Mouse (Mus musculus) MEL (cell line): ENCODE measurements around the gene Slc25a25. TPM values are rescaled to one million over a fixed set of nuclear protein-coding genes. Genes with fewer than 3 reads are reported as not detected.

Experiments used
- DNase-seq: peaks from one replicate; pipeline ENCODE4 v3.0.0; 2011; ENCODE audit warnings: low read depth, low spot score
- H3K27ac ChIP-seq: 2 replicates; pipeline ENCODE4 v1.5.1; 2012; ENCODE audit warnings: low read depth, mild to moderate bottlenecking, control low read depth, low read length, moderate library complexity; ENCODE audit not compliant: control insufficient read depth
- H3K27me3 ChIP-seq, 2 experiments: fragments of 150-350 bp in 1 of 2; sonication (generic) in 1 of 2; 2 replicates each; pipeline ENCODE4 v1.6.1; 2012; ENCODE audit warnings: low read length in 2 of 2, mild to moderate bottlenecking in 2 of 2, improper control_type of control experiment in 1 of 2, moderate library complexity in 1 of 2; ENCODE audit not compliant: insufficient read depth in 2 of 2, control insufficient read depth in 1 of 2
- H3K36me3 ChIP-seq, 2 experiments: 2 replicates each; pipeline ENCODE4 v1.6.1; 2012 to 2014; ENCODE audit warnings: low read length in 2 of 2, improper control_type of control experiment in 1 of 2, inconsistent platforms in 1 of 2, mild to moderate bottlenecking in 1 of 2; ENCODE audit not compliant: insufficient read depth in 2 of 2, control insufficient read depth in 1 of 2
- H3K4me1 ChIP-seq, 2 experiments: fragments of 150-350 bp in 1 of 2; sonication (generic) in 1 of 2; 2 replicates each; pipeline ENCODE4 v1.6.1; 2012; ENCODE audit warnings: low read length in 2 of 2, improper control_type of control experiment in 1 of 2, mild to moderate bottlenecking in 1 of 2; ENCODE audit not compliant: insufficient read depth in 2 of 2, control insufficient read depth in 1 of 2
- H3K4me3 ChIP-seq, 2 experiments: fragments of 150-350 bp in 1 of 2; sonication (generic) in 1 of 2; 2 replicates each; pipeline ENCODE4 v1.5.1; 2012; ENCODE audit warnings: low read depth in 2 of 2, low read length in 2 of 2, mild to moderate bottlenecking in 2 of 2, moderate library complexity in 2 of 2, control low read depth in 1 of 2, improper control_type of control experiment in 1 of 2; ENCODE audit not compliant: control insufficient read depth in 1 of 2, insufficient read depth in 1 of 2
- H3K79me2 ChIP-seq: 2 replicates; pipeline ENCODE4 v1.6.1; 2012; ENCODE audit warnings: mild to moderate bottlenecking, low read length, moderate library complexity; ENCODE audit not compliant: control insufficient read depth, poor library complexity, insufficient read depth
- H3K9ac ChIP-seq: 2 replicates; pipeline ENCODE4 v1.6.1; 2012; ENCODE audit warnings: low read depth, mild to moderate bottlenecking, control low read depth, low read length, moderate library complexity; ENCODE audit not compliant: control insufficient read depth, poor library complexity, severe bottlenecking
- H3K9me3 ChIP-seq: fragments of 150-350 bp; sonication (generic); replicated peaks from 2 replicates; pipeline ENCODE4 v1.6.1; 2012; ENCODE audit warnings: mild to moderate bottlenecking, low read length, improper control_type of control experiment, moderate library complexity; ENCODE audit not compliant: insufficient read depth
- BHLHE40 ChIP-seq: IDR thresholded peaks from 2 replicates; pipeline ENCODE4 v1.6.1; 2012; ENCODE audit warnings: low read depth, mild to moderate bottlenecking, inconsistent platforms, low read length, improper control_type of control experiment, borderline replicate concordance
- CHD1 ChIP-seq: IDR thresholded peaks from 2 replicates; pipeline ENCODE4 v1.6.1; 2012; ENCODE audit warnings: low read depth, mild to moderate bottlenecking, inconsistent platforms, low read length, improper control_type of control experiment
- CHD2 ChIP-seq: IDR thresholded peaks from 2 replicates; pipeline ENCODE4 v1.6.1; 2011; ENCODE audit warnings: low read length, improper control_type of control experiment
- CTCF ChIP-seq, 3 experiments: IDR thresholded peaks in 2 of 3; conservative IDR thresholded peaks in 1 of 3; 2 replicates each; pipeline ENCODE4 v1.5.1; 2011 to 2012; ENCODE audit warnings: low read length in 3 of 3, low read depth in 2 of 3, mild to moderate bottlenecking in 2 of 3, improper control_type of control experiment in 1 of 3, inconsistent platforms in 1 of 3, mixed read lengths in 1 of 3, moderate library complexity in 1 of 3; ENCODE audit not compliant: control insufficient read depth in 1 of 3, insufficient read depth in 1 of 3, poor library complexity in 1 of 3, severe bottlenecking in 1 of 3
- E2F4 ChIP-seq: IDR thresholded peaks from 2 replicates; pipeline ENCODE4 v1.6.1; 2011; ENCODE audit warnings: low read depth, low read length, improper control_type of control experiment, borderline replicate concordance
- ELF1 ChIP-seq: IDR thresholded peaks from 2 replicates; pipeline ENCODE4 v1.6.1; 2014; ENCODE audit warnings: low read depth, mild to moderate bottlenecking, inconsistent platforms, low read length, improper control_type of control experiment, moderate library complexity
- EP300 ChIP-seq, 2 experiments: IDR thresholded peaks; 2 replicates each; pipeline ENCODE4 v1.6.1; 2011; ENCODE audit warnings: improper control_type of control experiment in 2 of 2, low read length in 2 of 2, low read depth in 1 of 2, mild to moderate bottlenecking in 1 of 2
- GABPA ChIP-seq: IDR thresholded peaks from 2 replicates; pipeline ENCODE4 v1.6.1; 2012; ENCODE audit warnings: low read depth, mild to moderate bottlenecking, inconsistent platforms, low read length, improper control_type of control experiment, moderate library complexity
- GATA1 ChIP-seq: IDR thresholded peaks from 2 replicates; pipeline ENCODE4 v1.6.1; 2011; ENCODE audit warnings: low read depth, low read length, improper control_type of control experiment
- JUND ChIP-seq: IDR thresholded peaks from 2 replicates; pipeline ENCODE4 v1.6.1; 2011; ENCODE audit warnings: low read depth, mild to moderate bottlenecking, improper control_type of control experiment, low read length
- KAT2A ChIP-seq: conservative IDR thresholded peaks from 2 replicates; pipeline ENCODE4 v1.6.1; 2012; ENCODE audit warnings: low read depth, low read length, improper control_type of control experiment, inconsistent platforms
- MAFK ChIP-seq: IDR thresholded peaks from 2 replicates; pipeline ENCODE4 v1.6.1; 2011; ENCODE audit warnings: low read depth, mild to moderate bottlenecking, low read length, improper control_type of control experiment, borderline replicate concordance
- MAX ChIP-seq: IDR thresholded peaks from 2 replicates; pipeline ENCODE4 v1.6.1; 2011; ENCODE audit warnings: low read length, improper control_type of control experiment
- MAZ ChIP-seq: IDR thresholded peaks from 2 replicates; pipeline ENCODE4 v1.6.1; 2012; ENCODE audit warnings: low read depth, mild to moderate bottlenecking, inconsistent platforms, low read length, improper control_type of control experiment
- MEF2A ChIP-seq: IDR thresholded peaks from 2 replicates; pipeline ENCODE4 v1.6.1; 2014; ENCODE audit warnings: low read depth, mild to moderate bottlenecking, inconsistent platforms, low read length, improper control_type of control experiment; ENCODE audit not compliant: poor library complexity, insufficient replicate concordance, severe bottlenecking; ENCODE audit errors: extremely low read depth
- MXI1 ChIP-seq: IDR thresholded peaks from 2 replicates; pipeline ENCODE4 v1.6.1; 2011; ENCODE audit warnings: mild to moderate bottlenecking, low read depth, low read length, improper control_type of control experiment
- MYB ChIP-seq: IDR thresholded peaks from 2 replicates; pipeline ENCODE4 v1.6.1; 2011; ENCODE audit warnings: mild to moderate bottlenecking, low read depth, low read length, improper control_type of control experiment
- MYC ChIP-seq: IDR thresholded peaks from 2 replicates; pipeline ENCODE4 v1.6.1; 2011; ENCODE audit warnings: low read depth, mild to moderate bottlenecking, low read length, improper control_type of control experiment, moderate library complexity
- NELFE ChIP-seq: IDR thresholded peaks from 2 replicates; pipeline ENCODE4 v1.6.1; 2011; ENCODE audit warnings: low read depth, low read length, improper control_type of control experiment
- NRF1 ChIP-seq: IDR thresholded peaks from 2 replicates; pipeline ENCODE4 v1.6.1; 2014; ENCODE audit warnings: low read depth, mild to moderate bottlenecking, inconsistent platforms, low read length, improper control_type of control experiment, moderate library complexity; ENCODE audit not compliant: poor library complexity, insufficient read depth, severe bottlenecking
- POLR2A ChIP-seq, 2 experiments: IDR thresholded peaks; 2 replicates each; pipeline ENCODE4 v1.6.1; 2011 to 2012; ENCODE audit warnings: low read length in 2 of 2, mild to moderate bottlenecking in 2 of 2, control low read depth in 1 of 2, improper control_type of control experiment in 1 of 2, low read depth in 1 of 2, moderate library complexity in 1 of 2; ENCODE audit not compliant: control insufficient read depth in 1 of 2, insufficient read depth in 1 of 2, poor library complexity in 1 of 2
- POLR2AphosphoS2 ChIP-seq: IDR thresholded peaks from 2 replicates; pipeline ENCODE4 v1.6.1; 2011; ENCODE audit warnings: low read length, improper control_type of control experiment
- POLR2AphosphoS5 ChIP-seq: IDR thresholded peaks from 2 replicates; pipeline ENCODE4 v1.6.1; 2012; ENCODE audit warnings: low read depth, borderline replicate concordance, mild to moderate bottlenecking, inconsistent platforms, low read length, moderate library complexity, mixed read lengths
- RAD21 ChIP-seq: IDR thresholded peaks from 2 replicates; pipeline ENCODE4 v1.6.1; 2011; ENCODE audit warnings: mild to moderate bottlenecking, low read depth, low read length, improper control_type of control experiment
- RCOR1 ChIP-seq: IDR thresholded peaks from 2 replicates; pipeline ENCODE4 v1.6.1; 2012; ENCODE audit warnings: low read depth, mild to moderate bottlenecking, inconsistent platforms, low read length, improper control_type of control experiment
- SIN3A ChIP-seq: IDR thresholded peaks from 2 replicates; pipeline ENCODE4 v1.6.1; 2012; ENCODE audit warnings: low read length, improper control_type of control experiment, inconsistent platforms
- SMC3 ChIP-seq: IDR thresholded peaks from 2 replicates; pipeline ENCODE4 v1.6.1; 2011; ENCODE audit warnings: low read depth, low read length, improper control_type of control experiment
- TAL1 ChIP-seq: IDR thresholded peaks from 2 replicates; pipeline ENCODE4 v1.6.1; 2012; ENCODE audit warnings: mild to moderate bottlenecking, inconsistent platforms, low read length, moderate library complexity, mixed read lengths
- TCF12 ChIP-seq: IDR thresholded peaks from 2 replicates; pipeline ENCODE4 v1.6.1; 2014; ENCODE audit warnings: low read depth, mild to moderate bottlenecking, inconsistent platforms, low read length, improper control_type of control experiment, moderate library complexity
- USF1 ChIP-seq: IDR thresholded peaks from 2 replicates; pipeline ENCODE4 v1.6.1; 2014; ENCODE audit warnings: low read depth, mild to moderate bottlenecking, inconsistent platforms, low read length, improper control_type of control experiment, moderate library complexity
- ZC3H11A ChIP-seq: IDR thresholded peaks from 2 replicates; pipeline ENCODE4 v1.6.1; 2012; ENCODE audit warnings: low read depth, mild to moderate bottlenecking, inconsistent platforms, low read length, improper control_type of control experiment
- ZKSCAN1 ChIP-seq: IDR thresholded peaks from 2 replicates; pipeline ENCODE4 v1.6.1; 2012; ENCODE audit warnings: low read depth, mild to moderate bottlenecking, inconsistent platforms, low read length, improper control_type of control experiment, moderate library complexity
- ZNF384 ChIP-seq: IDR thresholded peaks from 2 replicates; pipeline ENCODE4 v1.6.1; 2012; ENCODE audit warnings: low read depth, mild to moderate bottlenecking, inconsistent platforms, low read length, improper control_type of control experiment
- polyA plus RNA-seq, 2 experiments: library from polyadenylated mRNA; stranded (reverse) in 1 of 2; unstranded in 1 of 2; fragments of >175 nt in 1 of 2; fragments of >200 nt in 1 of 2; gene quantifications; 2 replicates each; pipeline versions ENCODE4 v1.2.1 to v1.2.4; 2012; ENCODE audit warnings: low replicate concordance in 2 of 2, low read depth in 1 of 2; ENCODE audit not compliant: insufficient read length in 2 of 2, insufficient read depth in 1 of 2, missing spikeins in 1 of 2
- total RNA-seq: library from RNA; depleted of rRNA; stranded (reverse); fragments of 300-350 nt; gene quantifications from 2 replicates; pipeline ENCODE4 v1.2.3, GENCODE M21; 2012

Slc25a25 gene
- total and polyA plus RNA-seq, 3 experiments = 22.3 to 32.5 TPM; not detected in 1

DNA sequence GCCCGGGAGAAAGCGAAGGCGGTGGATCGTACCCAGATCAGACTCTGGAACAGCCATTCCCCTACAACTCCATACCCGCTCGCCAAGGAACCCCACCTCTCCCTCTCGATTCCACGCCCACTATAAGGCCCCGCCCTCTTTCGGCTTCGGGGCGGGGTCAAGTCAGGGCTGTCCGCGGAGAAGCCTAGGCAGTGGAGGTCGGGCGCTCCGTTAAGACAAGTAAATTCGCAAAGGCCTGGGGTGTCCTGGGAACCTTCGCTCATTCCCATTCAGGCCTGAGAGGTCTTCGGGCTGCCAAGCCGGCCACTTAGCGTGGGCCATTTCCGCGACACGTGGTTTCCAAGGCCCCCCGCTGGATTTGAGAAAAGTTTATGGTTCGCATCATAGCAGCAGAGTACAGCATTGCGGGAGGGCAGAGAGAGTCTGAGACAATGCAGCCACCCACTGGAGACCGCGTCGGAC, 55.7 kb downstream of the Slc25a25 start, which contains the start of gene Ptges2 (continued):
- TF ChIP-seq MAZ = no peak
- TF ChIP-seq SIN3A = peak; percentile 99
- TF ChIP-seq MYB = no peak
- no peak for TF ChIP-seq CHD1
- TF ChIP-seq CHD2 = no peak
- TF ChIP-seq RAD21 = no peak
- no peak for TF ChIP-seq GABPA
- TF ChIP-seq SMC3 = no peak; the same call in 1 of the 2 replicates
- no peak for TF ChIP-seq BHLHE40
- no peak for TF ChIP-seq EP300 (IDR thresholded peaks at IDR 0.05; ENCODE audit: low read depth in 1 of 2, low read length in 2 of 2)
- TF ChIP-seq POLR2AphosphoS5 = no peak
- TF ChIP-seq USF1 = peak; percentile 96

GRCm38 (mm10) chr2:32394973-32395372, 56.3 kb downstream of the Slc25a25 start:
- Histone ChIP-seq H3K79me2 (peaks cover 10% of the 10 kb centered on the region), H3K27ac (peak overlapping the region; percentile 87), H3K9me3 (no peaks in the 10 kb centered on the region), H3K9ac (peak overlapping the region; percentile 92), H3K36me3 (no peaks in the 10 kb centered on the region), H3K4me3 (peak overlapping the region; percentile 74 to 83), H3K4me1 (peaks cover 0 to 7% of the 10 kb centered on the region in 2 experiments; a peak in 1 of 4 replicates), H3K27me3 (no peaks in the 10 kb centered on the region; a peak in 1 of 4 replicates)
- DNase-seq = peak; percentile 85
- TF ChIP-seq SIN3A (no peak), MAX (0 out of 2 replicates have a peak, but pooled peaks have one; percentile 35), ELF1 (peak; percentile 47; the same call in 1 of the 2 replicates), MAZ (peak; percentile 76), RCOR1 (no peak), EP300 (IDR thresholded peaks at IDR 0.05; ENCODE audit: low read depth in 1 of 2, low read length in 2 of 2) (peak in 1 of 2 experiments; percentile 33; a peak in 1 of 4 replicates), GABPA (no peak), MYC (peak; percentile 33; the same call in 1 of the 2 replicates), RAD21 (peak; percentile 63), E2F4 (0 out of 2 replicates have a peak, but pooled peaks have one; percentile 26), MAFK (no peak), NRF1 (no peak), BHLHE40 (peak; percentile 35; the same call in 1 of the 2 replicates), USF1 (no peak), GATA1 (0 out of 2 replicates have a peak, but pooled peaks have one; percentile 13), MYB (0 out of 2 replicates have a peak, but pooled peaks have one; percentile 8), POLR2AphosphoS5 (no peak), JUND (no peak), CTCF (IDR thresholded peaks at IDR 0.05 in 2 of 3, conservative IDR thresholded peaks at IDR 0.05 in 1 of 3; ENCODE audit: control insufficient read depth in 1 of 3, insufficient read depth in 1 of 3, low read depth in 2 of 3, low read length in 3 of 3, poor library complexity in 1 of 3, severe bottlenecking in 1 of 3) (peak; percentile 43 to 75 (median 70)), MEF2A (no peak), ZNF384 (no peak), NELFE (no peak), ZKSCAN1 (no peak), POLR2AphosphoS2 (no peak), SMC3 (peak; percentile 57), ZC3H11A (peak; percentile 36; the same call in 1 of the 2 replicates), CHD2 (no peak), TAL1 (no peak), MXI1 (no peak), TCF12 (no peak), KAT2A (no peak), POLR2A (IDR thresholded peaks at IDR 0.05; ENCODE audit: control insufficient read depth in 1 of 2, insufficient read depth in 1 of 2, low read depth in 1 of 2, low read length in 2 of 2, poor library complexity in 1 of 2) (no peak)
